Mouse (Mus musculus): ENCODE measurements around the gene B3gat1.

The B3gat1 gene

GRCm38 (mm10) chr9:26778421-26778820 is 44.9 kb downstream of the B3gat1 start:
- DNase-seq, result no peak

- DNase-seq, result no peak
Observed at GRCm38 (mm10) chr9:26783414-26783975, 50.0 kb downstream of the B3gat1 start.

- DNase-seq, result no peak
Observed at GRCm38 (mm10) chr9:26792829-26793228, 59.3 kb downstream of the B3gat1 start.

GRCm38 (mm10) chr9:26798205-26798604 is 64.7 kb downstream of the B3gat1 start:
- no peak for DNase-seq

GRCm38 (mm10) chr9:26798731-26799130 is 65.2 kb downstream of the B3gat1 start:
- DNase-seq, result no peak

GRCm38 (mm10) chr9:26800357-26800756 is 66.8 kb downstream of the B3gat1 start:
- no peak for DNase-seq

GRCm38 (mm10) chr9:26804321-26804720 is 70.8 kb downstream of the B3gat1 start:
- no peak for DNase-seq

GRCm38 (mm10) chr9:26805935-26806666 is 72.6 kb downstream of the B3gat1 start, which contains the start of gene Glb1l2:
Gene Glb1l2, minus strand, starts transcription at chr9:26806468.
- peak; percentile 1 to 3 for DNase-seq

GRCm38 (mm10) chr9:26808735-26809134 is 75.2 kb downstream of the B3gat1 start:
- no peak for DNase-seq

Data from B cell, adult 2 months (primary cell).